Comparison of ENCODE assay signal across 40 mouse cellular contexts in genomic region chr5:73432805-73433204, GRCm38 (mm10). TPM values are rescaled to one million over a fixed set of nuclear protein-coding genes. Genes with fewer than 3 reads are reported as not detected.
"Had no signal": no experiment of that assay in that cellular context is flagged by ENCODE, and none has a peak within 500 bp of the region (broad histone marks: within the 10 kb centered on the region; RNA-seq: fewer than 3 reads in every experiment).

No protein-coding gene starts in this region.

- H3K36me3 ChIP-seq: heart, embryonic 10.5 days; heart, embryonic 12.5 days; heart, embryonic 13.5 days; heart, embryonic 15.5 days; hindbrain, embryonic 10.5 days; hindbrain, embryonic 12.5 days; hindbrain, embryonic 13.5 days; hindbrain, embryonic 15.5 days; intestine, embryonic 15.5 days; kidney, embryonic 15.5 days had no signal

- H3K27me3 ChIP-seq: heart, embryonic 15.5 days; hindbrain, embryonic 12.5 days; hindbrain, embryonic 13.5 days; hindbrain, embryonic 15.5 days; intestine, embryonic 15.5 days had no signal

- DNase-seq: heart, postnatal 10 days; heart, postnatal 14 days; heart, postnatal 36 days; heart, postnatal 4 days; kidney, adult 11 months; kidney, adult 18-20 months; kidney, adult 2 months; kidney, adult 8-10 months; kidney, postnatal 10 days; kidney, postnatal 14 days; kidney, postnatal 25 days; kidney, postnatal 36 days; kidney, postnatal 4 days; layer of hippocampus, adult 9-11 months; layer of hippocampus, postnatal 36 days had no signal

- H3K9ac ChIP-seq: heart, embryonic 12.5 days; heart, embryonic 13.5 days; heart, embryonic 15.5 days; hindbrain, embryonic 12.5 days; hindbrain, embryonic 13.5 days; hindbrain, embryonic 14.5 days; hindbrain, embryonic 15.5 days; intestine, embryonic 15.5 days; kidney, embryonic 15.5 days had no signal

- ATAC-seq: hindbrain, embryonic 16.5 days; hindbrain, postnatal 0 days; inflammation-experienced regulatory T-cells, adult 6 months; intestine, embryonic 15.5 days; intestine, embryonic 16.5 days; intestine, postnatal 0 days had no signal

- H3K4me3 ChIP-seq: heart, embryonic 10.5 days; heart, embryonic 12.5 days; heart, embryonic 13.5 days; heart, embryonic 15.5 days; hindbrain, embryonic 10.5 days; hindbrain, embryonic 12.5 days; hindbrain, embryonic 13.5 days; hindbrain, embryonic 15.5 days; intestine, embryonic 15.5 days; kidney, embryonic 15.5 days; layer of hippocampus, adult 2 months; left cerebral cortex, adult 2 months had no signal

- H3K9me3 ChIP-seq: heart, embryonic 10.5 days; heart, embryonic 12.5 days; heart, embryonic 13.5 days; heart, embryonic 15.5 days; hindbrain, embryonic 10.5 days; hindbrain, embryonic 12.5 days; hindbrain, embryonic 13.5 days; hindbrain, embryonic 15.5 days; intestine, embryonic 15.5 days; kidney, embryonic 15.5 days had no signal

- H3K4me1 ChIP-seq: heart, embryonic 10.5 days; heart, embryonic 12.5 days; heart, embryonic 13.5 days; hindbrain, embryonic 12.5 days; hindbrain, embryonic 15.5 days; intestine, embryonic 15.5 days; kidney, embryonic 15.5 days had no signal

- H3K27ac ChIP-seq: heart, embryonic 10.5 days; heart, embryonic 13.5 days; heart, embryonic 15.5 days; hindbrain, embryonic 10.5 days; hindbrain, embryonic 12.5 days; hindbrain, embryonic 13.5 days; hindbrain, embryonic 14.5 days; hindbrain, embryonic 15.5 days; hindbrain, postnatal 0 days; intestine, embryonic 15.5 days; kidney, embryonic 15.5 days; kidney, postnatal 0 days; layer of hippocampus, adult 2 months; left cerebral cortex, adult 2 months had no signal

RNA-seq across cellular contexts. Expression of gene Cwh43, which starts 26.9 kb away (rescaled TPM):
- total RNA-seq: heart, postnatal 10 days; heart, postnatal 14 days; heart, postnatal 25 days; heart, postnatal 36 days; heart, postnatal 4 days; hematopoietic stem cell, adult 5-6 weeks had no signal
- polyA plus RNA-seq: heart, embryonic 10.5 days; heart, embryonic 11.5 days; heart, embryonic 12.5 days; heart, embryonic 13.5 days; heart, embryonic 14.5 days; heart, embryonic 15.5 days; heart, embryonic 16.5 days; hindbrain, embryonic 10.5 days; hindbrain, embryonic 11.5 days; hindbrain, embryonic 12.5 days; inflammation-experienced regulatory T-cells, adult 6 months had no signal
